Mouse (Mus musculus) adrenal gland, postnatal 14 days (tissue): ENCODE results near the gene Slc48a1. TPM values are rescaled to one million over a fixed set of nuclear protein-coding genes. Genes with fewer than 3 reads are reported as not detected.

ENCODE experiments used
- DNase-seq: peaks from one replicate; pipeline ENCODE4 v3.0.0; 2021; ENCODE audit warnings: mixed read lengths
- total RNA-seq: library from RNA; stranded (reverse); gene quantifications from 2 replicates; pipeline ENCODE4 v1.2.3, GENCODE M21; 2021

Gene Slc48a1
- total RNA-seq, 1 experiment from 2014 or later: 68.8 TPM

DNA sequence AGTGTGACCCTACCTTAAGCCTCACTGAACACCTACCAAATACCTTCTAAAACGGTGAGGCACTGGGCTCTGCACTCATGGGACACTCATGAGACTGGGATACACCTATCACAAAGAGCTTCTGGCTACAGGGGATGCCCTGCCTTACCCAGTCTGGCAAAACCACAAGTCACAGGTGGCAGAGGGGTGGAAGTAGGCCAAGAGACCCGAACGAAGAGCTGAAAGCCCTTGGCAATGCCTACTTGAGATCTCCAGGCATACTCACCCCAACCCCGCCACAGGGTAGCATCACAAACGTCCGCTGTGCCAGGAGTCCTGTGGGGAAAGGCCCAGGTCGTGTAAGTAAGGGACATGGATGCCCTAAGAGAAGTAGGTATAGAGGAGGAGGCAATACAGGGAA is 23.5 kb downstream of the Slc48a1 start:
- DNase-seq: peak; percentile 2

DNA sequence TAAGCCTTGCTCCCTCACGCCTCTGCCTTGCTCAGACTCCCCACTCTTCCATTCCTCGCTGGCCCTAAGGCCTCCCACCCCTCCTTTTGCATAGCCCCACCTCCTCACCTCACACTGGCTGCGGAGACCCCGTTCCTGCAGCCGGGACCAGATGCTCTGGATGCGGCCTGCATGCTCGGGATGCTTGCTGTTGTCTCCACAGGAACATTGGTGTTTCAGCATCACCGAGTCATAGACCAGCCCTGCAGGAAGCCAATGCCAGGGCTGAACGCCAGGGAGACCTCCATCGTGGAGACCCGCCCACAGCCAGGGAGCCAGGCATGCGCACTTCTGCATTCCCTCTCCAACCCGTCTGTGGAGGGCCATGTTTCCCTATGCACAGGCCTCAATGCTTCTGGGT is 24.3 kb downstream of the Slc48a1 start:
- peak; percentile 36 for DNase-seq

DNA sequence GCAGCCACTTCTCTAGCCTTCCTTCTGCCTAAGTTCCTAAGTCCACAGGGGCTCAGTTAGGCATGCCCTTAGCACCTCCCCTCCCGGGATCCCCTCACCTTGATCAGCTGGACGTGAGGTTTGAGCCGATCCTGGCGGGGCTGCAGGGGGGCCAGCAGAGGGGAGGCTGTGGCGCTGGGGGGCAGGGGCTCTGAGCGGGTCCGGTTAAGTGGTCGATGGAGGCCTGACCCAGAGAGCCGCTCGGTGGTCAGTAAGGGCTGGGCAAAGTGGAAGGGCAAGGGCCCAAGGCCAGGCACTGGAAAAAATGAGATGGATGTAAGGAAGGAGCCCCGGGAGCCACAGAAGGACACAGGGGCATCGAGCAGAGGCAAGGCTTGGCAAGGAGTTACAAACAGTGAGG is 29.5 kb downstream of the Slc48a1 start:
- no peak for DNase-seq

DNA sequence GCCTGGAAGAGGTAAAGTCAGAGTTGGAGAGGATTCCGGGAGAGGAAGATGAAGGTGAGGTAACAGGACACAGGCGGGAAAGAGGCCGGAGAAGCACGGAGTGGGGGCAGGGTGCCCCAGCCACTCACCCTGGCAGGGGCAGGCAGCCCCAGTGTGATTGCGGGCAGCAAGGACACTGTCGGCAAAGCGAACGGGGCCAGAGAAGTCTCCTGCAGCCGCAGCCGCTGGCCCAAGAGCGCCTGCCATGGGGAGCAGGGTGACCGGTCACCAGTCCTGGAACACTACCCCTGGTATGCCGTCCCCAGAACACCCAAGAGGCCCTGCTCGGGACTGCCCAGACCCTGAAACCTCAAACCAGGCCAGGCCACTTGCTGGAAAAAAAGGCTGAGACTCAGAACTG is 30.2 kb downstream of the Slc48a1 start:
- DNase-seq: no peak

DNA sequence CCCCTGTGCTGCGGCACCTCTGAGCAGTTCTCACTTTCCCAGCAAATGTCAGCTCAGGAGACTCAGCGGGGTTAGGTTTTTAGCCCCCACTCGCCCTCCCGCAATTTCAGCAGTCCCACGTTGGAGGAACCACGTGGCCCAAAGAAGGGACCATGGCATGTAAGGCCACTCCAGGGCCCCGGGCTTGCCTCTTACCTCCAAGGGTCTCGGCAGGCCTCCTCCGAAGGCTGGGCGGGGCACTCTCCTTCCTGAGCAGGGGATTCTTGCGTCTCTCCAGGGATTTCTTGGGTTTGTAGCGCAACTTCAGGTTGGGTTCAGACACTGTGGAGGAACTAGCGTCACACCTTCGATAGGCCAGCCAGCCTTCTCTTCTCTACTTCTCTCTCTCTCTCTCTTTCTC is 30.9 kb downstream of the Slc48a1 start:
- no peak for DNase-seq

DNA sequence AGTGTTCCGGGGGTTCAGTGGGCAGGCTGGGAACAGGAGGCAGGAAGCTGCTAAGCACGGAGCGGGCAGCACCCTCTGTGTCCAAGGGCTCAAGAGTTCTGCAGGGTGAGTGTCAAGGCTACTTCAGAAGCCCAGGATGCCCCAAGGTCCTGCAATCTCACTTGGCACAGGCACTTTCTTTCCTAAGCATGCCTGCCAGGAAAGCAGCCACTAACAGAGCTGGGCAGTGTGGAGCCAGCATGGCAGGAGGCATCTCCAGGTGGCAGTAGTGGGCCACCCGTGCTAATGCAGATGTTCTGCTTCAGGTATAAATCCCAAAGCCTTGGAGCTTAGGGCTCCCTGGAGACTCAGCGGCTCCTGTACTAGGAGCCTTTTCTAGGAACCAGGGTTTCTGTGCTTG is 31.6 kb downstream of the Slc48a1 start:
- peak; percentile 86 for DNase-seq

DNA sequence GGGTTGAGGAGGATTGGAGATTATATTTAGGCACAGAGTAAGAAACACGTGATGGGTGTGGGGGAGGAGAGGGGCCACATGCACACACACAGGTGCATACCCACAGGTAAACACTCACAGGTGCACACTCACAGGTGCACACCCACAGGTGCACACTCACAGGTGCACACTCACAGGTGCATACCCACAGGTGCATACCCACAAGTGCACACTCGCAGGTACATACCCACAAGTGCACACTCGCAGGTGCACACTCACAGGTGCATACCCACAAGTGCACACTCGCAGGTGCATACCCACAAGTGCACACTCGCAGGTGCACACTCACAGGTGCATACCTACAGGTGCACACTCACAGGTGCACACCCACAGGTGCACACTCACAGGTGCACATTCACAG is 32.1 kb downstream of the Slc48a1 start:
- DNase-seq: no peak

DNA sequence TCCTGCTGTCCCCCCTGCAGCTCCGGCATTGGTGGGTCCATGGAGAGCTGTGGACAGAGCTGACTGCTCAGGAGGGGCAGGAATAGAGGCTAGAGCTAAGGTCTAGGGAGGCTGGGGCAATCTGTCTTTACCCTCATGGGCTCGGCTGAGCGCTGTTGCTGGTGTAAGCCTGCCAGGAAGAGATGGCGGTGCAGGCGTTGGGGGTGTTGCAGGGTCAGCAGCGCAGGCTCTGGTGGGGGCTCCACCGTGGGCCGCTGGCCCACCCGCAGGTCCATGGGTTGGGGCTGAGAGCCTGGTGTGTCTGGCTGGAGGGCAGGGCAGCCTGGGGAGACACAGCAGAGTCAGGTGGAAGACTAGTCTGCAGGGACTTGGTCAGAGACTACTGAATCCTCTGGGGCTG is 33.0 kb downstream of the Slc48a1 start:
- no peak for DNase-seq

DNA sequence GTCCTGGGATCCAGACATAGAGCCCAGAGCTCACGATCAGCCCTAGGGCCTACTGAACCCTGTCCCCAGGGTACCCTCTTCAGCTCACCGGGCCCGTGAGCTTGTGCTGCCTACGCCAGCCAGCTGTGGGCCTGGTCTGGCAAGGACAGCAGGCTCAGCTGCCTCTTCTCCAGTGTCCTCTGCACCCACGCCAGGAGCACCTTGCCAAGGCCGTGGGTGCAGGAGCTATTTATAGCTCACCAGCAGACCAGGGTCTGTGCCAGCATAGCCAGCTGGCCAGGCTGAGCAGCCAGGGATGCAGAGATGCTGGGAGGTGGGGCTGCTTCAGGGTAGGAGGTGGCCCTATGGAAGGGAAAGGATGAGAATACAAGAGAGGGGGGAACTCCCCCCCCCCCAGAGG is 33.8 kb downstream of the Slc48a1 start:
- peak; percentile 91 for DNase-seq

DNA sequence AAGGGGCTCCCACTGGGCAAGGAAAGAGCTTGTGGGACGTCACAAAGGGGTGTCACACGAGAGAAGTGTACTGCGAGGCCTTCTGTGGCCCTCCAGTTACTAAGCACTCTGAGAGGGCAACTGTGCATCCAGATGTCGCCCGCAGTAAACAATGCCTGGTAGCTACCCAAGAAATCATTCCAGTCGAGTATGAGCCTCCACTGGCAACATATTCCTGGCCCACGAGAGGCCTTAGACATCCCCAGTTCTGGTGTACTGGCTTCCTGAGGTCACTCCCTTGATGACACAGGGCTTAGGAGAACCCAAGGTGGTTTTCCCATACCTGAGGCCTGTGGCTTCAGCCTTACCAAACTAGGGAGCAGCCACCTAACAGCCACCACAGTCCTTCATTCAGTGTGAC is 34.6 kb downstream of the Slc48a1 start:
- no peak for DNase-seq

DNA sequence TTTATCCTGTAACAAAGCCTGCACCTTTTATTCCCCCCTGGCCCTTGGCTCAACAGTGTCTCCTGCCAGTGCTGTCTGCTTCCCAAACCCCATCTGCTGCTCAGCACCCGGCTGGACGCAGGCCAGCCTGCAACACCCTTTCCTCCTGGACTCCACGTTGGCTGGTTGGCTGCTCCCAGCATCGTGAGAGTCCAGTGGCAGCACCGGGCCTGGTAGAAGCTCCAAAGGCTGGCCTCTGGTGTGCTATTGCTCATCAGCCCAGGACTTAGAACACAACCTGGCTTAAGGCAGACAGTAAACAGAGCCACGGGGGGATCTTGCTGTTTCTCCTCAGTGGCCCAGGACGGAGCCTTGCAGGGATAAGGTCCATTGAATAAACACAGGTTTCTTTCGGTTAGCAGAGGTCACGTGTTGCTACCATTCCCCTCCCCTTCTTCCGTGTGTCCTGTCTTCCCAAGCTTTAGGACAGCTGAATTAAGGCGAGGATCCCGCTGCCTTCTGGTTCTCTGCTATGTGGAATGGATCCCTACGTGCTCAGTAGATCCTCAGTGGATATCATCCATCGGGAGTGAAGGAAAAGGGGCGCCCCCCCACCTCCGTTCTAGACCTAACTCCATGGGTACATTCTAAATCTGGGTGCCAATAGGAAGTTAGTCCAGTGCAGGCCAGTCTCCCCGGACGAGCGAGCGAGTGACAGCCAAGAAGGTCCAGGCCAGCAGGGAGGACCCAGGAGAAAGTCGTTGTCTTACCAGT is 35.3 kb downstream of the Slc48a1 start:
- DNase-seq: peak; percentile 67

DNA sequence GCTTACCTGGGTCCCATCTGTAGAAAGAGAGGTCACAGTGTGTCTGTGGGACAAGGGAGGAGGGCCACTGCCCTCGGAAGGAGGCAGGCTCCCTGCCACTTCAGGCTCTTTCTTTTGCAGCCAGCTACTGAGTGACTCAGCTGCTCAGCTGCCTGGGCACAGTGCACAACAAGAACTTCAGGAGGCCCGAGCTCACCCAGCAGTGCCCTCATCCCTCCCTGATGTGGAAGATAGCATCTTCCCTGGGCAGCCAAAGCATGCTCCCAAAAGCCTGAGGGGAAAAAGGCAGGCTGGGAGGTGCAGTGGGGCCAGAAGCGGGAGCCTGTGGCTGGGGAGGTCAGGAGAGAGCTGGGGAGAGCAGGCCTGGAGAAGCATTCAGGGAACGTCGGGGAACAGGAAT is 36.4 kb downstream of the Slc48a1 start:
- peak; percentile 58 for DNase-seq

DNA sequence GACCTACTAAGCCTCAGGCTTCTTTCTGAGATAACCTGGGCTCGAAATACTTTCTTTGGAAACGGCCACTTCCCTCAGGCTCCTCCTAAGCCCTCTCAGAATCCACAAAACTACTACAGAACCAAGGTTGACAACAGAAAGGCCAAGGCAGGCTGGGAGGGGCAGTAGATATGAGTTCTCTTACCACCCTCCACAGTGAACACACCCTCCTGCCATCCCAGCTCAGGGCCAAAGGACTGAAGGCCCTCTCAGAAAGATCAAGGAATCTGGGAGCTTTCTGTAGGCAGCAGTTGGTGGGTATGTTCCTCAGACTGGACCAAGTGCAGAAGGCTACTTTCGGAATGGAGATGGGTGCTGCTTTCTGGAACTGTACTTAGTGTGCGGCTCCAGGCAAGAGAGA is 36.9 kb downstream of the Slc48a1 start:
- peak; percentile 73 for DNase-seq

DNA sequence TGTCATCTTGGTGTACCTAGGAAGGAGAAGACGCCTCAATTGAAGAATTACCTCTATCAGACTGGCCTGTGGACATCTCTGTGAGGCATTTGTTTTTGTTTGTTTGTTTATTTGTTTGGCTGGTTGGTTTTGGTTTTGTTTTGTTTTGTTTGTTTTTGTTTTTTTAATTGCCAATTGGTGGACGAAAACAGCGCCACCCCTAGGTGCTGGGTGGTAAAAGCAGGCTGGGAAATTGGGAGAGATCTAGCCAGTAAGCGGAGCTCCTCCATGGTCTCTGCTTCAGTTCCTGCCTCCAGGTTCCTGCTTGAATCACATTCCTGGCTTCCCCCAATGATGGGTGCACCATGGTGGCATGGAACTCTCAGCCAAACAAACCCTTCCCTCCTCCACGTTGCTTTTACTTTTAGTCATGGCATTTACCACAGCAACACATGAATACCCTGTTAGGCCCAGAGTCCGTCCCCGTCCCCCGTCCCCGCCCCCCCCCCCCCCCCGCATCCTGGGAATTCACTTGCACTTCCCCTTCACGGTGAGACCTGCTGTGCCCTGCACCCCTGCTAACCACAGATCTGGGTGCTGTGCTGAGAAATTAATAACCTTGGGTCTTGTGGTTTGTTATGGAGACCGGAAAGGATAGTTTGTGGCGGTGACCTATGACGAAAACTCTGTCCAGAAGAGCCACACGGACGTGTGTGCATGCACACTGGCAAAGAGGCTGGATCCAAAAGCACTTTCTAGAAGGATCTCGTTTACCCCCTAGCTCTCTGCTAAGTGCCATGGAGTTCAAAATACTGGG is 38.1 kb downstream of the Slc48a1 start:
- DNase-seq: no peak

DNA sequence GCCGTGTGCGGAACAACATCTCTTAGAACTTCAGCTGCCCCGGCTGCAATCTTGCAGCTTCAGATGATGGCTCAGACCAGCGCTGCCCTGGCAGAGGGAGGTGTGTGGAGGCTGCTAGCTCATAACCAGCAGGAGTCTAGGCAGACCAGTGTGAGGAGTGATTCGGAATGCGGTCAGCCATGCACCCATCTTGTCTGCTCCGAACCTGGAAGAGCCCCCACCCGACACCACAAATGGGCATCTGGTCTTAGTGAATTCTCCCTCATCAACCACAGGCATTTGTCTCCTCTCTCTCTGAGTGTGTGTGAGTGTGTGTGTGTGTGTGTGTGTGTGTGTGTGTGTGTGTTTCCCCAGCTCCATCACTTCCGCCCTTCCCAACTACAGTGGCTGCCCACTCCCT is 41.6 kb downstream of the Slc48a1 start:
- DNase-seq: peak; percentile 1

DNA sequence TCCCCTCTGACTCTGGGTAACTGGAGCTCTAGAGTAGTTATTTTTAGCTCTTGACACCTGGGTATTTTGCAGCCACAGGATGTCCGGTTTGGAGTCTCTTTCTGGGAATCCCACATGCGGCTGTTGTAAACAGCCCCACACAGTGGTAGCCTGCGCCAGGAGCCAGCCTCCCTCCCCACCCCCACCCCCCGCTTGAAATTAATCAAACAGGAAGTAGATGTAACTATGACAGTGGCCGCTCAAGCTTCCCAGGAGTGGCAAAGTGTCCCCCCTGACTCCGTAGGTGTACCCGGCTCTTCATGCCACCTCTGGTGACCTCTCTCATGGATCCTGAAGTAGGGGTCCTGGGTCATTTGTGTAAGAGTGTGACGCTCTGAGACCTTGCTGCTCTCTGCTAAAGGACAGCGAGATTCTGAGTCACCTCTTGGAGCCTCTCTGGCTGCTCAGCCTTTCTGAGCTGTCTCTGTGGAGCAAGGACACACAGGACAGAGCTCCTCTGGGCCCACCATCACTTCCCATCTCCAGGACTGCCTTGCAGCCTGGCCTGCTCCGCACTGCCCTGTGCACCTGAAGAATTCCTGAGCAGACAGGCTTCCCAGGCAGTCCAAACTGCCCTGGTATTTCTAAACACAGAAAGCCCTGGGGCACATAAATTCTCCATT is 43.1 kb downstream of the Slc48a1 start:
- DNase-seq: peak; percentile 77

DNA sequence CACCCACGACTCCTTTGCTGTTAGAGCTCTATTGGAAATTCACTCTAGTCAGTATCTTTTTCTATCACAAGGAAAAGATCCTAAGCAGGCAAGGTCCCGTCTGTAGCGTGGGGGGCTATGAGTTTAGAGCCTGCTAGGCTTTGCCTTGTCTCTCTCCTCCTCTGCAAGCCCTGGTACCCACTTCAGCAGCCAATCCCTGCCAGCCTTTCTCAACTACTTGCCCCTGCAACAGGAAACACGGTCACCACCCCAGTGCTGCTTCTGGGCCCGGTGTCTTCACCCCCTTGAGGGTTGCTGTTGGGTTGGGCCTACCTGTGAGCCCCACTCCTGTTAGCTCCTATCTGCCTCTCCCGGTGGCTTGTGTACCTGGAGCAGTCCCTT is 43.7 kb downstream of the Slc48a1 start:
- DNase-seq: no peak

DNA sequence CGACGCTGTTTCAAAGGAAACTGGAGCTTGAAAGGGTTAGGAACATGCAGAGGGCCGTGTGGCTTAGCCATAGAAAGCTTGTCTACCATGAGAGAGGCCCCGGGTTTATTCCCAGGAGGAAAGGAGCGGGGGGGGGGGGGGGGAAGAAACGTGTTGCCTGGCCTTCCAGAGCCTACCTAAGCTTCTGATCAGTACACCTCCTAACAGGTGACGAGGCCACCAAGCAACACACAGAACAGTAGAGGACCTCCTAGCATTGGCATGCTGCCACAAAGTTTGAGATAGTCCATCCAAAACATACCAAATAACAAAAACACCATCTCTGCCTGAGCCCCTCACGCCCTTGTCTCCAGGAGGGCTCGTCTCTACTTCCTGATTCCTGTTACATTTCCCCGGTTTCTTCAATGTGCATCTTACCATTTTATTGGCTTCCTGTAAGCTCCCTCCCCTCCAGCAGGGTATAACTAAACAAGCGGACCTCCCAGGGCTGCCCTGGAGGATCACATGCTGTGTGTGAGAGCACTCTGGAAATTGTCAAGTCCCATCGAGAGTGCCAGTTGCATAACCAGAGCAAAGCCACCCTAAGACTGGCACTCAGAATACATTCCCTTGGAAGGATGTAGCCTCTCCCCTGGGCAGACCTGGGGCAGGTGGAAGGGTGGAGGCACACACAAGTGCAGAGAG is 44.4 kb downstream of the Slc48a1 start:
- no peak for DNase-seq

DNA sequence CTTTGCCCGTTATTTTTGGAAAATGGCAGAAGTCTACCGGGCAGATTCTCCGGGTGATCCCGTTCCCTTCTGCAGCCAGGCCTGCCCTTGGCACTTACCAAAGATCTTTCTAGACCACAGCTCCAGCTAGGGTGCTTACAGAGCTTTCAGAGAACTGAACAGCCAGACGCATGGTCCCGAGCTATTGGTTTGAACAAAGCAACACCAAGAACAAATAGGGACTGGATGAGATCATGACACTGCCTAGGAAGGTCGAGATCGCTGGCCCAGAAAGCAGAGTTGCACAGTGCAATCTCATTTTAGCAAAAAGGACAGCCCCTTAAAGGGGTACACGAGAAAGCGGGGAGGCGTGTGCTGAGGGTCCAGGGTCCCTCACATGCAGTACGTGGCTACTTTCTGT is 45.2 kb downstream of the Slc48a1 start:
- no peak for DNase-seq

DNA sequence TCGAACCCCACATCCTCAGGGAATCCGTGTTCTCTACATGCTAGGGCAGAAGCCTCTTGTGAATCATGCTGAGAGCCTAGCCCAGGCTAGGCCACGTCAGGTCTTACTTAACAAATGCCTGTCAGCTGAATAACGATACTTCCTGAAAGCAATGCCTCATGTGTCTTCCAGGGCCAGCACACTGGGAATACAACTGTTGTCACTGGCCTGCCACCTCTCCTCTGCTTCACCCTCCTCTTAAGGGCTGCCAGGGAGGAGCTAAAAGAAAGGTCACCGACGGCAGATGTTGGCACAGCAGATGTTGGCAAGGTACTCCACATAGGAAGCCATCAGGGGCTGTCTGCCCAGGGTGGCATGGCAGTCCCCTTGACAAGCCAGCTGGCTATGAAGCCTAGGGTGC is 45.7 kb downstream of the Slc48a1 start:
- DNase-seq: peak; percentile 80

DNA sequence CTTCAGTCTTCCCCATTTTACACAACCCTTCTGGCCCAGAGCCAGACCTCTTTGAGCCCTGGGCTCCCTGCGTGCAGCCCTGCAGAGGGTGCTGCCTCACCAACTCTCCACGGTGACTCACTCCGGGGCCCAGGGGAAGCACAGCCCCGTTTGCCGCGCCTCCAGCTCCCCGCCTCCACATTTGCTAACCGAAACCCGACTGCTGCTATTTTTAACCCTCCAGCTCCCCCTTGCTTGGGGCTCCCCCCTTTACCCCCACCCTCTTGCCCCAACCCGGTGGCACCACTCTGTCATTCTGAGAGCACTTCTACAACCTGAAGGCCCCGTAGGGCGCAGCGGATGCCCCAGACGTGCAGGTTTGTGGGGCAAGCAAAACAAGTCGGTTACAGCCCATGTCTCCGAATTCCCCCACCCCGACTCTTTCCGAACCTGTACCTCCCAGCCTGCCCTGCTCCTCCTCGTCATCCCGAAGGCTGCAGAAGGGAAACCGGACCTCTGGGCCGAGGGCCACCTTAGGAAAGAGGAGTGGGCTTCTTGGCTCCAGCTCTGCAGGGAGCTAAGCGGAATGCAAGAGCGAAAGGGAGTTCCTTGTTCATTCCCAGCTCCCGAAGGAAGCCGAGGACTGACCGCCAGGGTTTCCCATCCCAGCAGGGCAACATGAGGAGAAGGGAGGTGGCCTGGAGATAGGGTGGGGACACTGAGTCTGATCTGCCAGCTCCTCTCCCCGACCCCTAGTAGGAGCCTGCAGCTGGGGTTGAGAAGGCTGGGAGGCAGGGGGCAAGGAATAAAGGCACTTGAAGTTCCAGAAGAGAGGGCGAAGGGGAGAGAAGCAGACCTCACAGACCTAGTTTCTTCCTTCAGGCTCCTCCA is 47.0 kb downstream of the Slc48a1 start:
- peak; percentile 97 for DNase-seq
